Mouse (Mus musculus) liver, adult (tissue): ENCODE measurements around the gene Shroom2.

Experiments used
- GATA4 ChIP-seq: IDR thresholded peaks from 2 replicates; pipeline ENCODE4 v1.6.1; 2014; ENCODE audit warnings: mild to moderate bottlenecking, low read length; ENCODE audit not compliant: insufficient replicate concordance

Gene Shroom2

DNA sequence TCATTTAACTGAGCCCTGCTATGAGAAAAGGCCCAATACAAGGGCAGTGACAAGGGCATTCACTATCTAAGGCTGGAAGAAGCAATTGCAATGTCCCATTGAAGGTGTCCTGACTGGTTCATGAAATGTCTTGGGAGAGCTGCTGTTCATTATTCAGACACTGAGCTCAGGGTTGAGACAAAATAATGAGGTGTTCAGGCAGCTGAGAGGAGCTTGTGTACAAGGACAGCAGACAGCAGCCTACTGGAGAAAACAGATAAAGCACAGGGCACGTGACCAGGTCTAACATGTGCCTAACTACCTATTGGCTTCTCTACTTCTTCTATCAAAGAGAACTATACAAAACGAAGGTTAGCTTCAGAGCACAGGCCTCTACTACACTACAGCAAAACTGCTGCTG, 31.1 kb downstream of the Shroom2 start:
- TF ChIP-seq GATA4 = no peak

DNA sequence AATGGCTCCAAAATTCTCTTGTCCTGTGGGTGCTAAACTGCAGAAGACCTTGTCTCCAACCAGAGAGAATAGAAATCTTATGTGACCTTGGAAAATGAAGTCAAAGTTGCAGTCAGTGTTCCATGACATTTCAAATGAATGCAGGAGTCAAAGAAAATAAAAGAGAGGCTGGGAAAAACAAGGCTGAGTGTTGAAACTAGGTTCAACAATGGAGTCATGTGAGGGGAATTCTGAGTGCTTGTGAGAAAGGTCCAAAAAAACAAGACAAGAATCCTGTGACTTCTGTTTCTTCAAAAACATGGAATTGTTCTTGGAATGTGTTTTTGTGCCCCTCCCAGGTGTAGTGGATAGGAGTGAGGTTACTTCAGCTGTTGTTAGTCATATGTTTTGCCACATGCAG, 34.0 kb downstream of the Shroom2 start:
- no peak for TF ChIP-seq GATA4

DNA sequence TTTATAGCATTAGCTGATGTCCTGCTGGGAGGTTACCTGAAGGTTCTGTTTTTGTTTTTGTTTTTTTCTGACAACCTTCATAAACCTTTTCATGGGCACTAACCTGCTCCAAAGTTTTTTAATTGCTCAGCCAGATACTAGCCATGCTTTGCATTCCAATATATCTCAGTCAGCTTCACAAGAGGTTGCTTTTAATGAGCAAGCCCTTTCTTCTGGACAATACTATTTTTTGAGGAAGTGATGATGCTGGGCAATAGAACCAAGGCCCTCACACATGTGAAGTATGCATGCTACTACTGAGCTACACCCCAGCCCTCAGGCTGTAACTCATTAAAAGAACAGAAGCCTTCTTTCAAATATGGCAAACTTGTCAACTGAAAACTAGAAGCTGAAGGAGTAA, 52.6 kb downstream of the Shroom2 start:
- TF ChIP-seq GATA4 = no peak

DNA sequence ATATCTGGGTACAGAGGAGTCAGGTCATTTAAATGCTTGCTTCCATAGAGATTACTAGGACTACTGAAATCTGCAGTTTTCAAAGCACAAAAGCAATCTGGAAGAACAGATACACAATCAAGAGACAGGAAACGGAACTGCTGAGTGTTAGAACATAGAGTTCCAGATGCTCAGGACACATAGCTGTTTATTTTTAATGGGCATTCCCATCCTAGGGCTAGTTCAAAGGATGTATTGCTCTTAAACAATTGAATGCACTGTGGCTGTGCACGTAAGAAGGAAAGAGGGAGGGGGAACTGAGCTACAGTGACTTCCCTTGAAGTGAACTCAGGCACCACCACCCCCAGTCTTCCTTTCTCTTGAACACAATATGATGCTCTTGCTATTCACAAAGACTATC, 58.5 kb downstream of the Shroom2 start:
- peak; percentile 45; the same call in 1 of the 2 replicates for TF ChIP-seq GATA4

DNA sequence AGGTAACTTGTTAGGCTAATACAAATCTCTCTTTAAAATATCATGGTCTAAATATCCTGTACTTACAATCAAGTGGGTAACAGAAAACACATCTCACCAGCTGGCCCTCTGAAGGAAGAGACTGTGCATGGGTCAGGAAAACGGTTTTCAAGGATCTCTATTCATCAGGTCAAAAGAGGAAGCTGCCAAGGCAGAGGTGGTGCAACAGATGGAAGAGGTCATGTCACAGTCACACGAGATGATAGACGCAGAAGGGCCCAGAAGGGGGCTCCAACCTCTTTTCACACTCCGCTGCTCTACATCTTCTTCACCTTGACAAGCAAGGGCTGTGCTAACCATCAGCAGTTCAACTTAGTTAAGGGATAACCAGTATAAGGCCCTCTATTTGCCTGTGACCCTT, 60.9 kb downstream of the Shroom2 start:
- TF ChIP-seq GATA4 = no peak

DNA sequence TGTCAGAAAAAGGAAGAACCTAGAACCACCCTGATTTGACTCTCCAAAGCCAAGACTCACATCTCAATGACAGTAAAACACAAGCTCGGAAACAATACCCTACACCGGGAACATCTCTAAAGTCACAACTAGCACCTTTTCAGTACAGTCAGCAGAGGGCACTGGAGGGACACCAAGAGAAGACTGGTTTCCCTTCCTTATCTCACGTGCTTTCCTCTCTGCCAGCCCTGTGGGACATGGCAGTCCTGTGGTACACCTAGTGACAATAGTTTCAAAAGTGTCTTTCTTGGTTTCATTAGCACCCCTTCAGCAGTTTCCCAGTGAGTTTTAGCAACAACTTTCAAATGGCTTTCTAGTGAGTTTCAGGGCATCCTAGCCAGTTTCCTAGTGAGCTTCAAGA, 63.9 kb downstream of the Shroom2 start:
- peak; percentile 75 for TF ChIP-seq GATA4

DNA sequence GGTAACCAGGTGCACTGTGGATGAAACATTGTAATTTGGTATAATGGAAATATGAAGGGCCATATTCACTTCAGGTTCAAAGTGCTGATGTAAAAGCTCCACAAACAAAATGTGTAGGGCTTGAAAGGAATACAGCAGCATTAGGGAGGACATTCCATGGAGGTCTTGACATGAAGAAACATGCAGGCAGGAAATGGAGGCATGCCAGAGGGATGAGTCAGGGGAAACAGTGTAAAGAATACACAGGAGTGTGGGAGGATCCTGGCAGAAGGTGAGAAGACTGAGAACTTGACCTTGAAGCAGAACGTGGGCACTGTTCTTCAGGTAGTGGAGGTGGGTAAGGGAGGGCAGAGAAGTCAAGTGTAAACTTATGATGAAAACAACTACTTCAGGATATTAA, 65.6 kb downstream of the Shroom2 start:
- TF ChIP-seq GATA4 = no peak

DNA sequence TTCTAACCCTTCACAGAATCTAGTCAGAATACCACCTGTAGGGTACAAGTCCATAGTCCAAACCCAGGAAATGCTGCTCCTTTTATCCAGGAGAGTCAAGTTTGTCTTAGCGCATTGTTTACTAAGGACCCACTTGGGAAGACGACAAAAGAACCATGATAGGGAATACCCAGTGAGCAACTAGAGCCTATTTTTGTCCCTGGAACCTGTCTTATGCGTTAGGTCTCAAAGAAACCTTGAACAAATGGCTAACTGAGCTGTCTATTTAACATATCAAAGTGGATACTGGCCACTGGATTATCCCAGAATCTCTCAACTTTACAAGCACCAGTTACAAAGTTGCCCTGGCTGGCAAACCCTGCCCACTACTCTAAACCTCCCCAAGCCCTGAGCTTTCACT, 67.6 kb downstream of the Shroom2 start:
- no peak for TF ChIP-seq GATA4

DNA sequence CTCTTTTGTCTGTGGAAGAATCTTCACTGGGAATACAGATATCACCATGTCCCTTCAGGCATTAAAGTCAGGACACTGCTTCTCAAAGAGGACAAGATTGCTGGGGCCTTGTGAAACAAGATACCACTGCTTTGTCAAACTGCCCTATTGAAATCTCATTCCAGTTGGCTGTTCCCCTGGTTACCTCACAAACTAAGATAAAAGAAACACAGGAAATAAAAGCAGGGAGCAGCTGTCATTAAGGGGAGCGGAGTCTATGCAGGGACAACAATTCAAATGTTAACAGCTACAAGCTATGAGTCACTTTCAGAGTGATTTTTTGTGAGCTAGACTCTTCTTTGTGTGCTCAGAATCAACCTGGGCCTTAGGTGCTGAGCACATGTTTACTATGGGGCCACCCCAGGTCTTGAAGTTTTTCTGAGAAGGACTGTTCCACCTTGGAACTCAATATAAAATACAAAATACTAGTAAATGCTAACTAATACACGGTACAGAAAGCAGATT, 78.4 kb downstream of the Shroom2 start:
- no peak for TF ChIP-seq GATA4

DNA sequence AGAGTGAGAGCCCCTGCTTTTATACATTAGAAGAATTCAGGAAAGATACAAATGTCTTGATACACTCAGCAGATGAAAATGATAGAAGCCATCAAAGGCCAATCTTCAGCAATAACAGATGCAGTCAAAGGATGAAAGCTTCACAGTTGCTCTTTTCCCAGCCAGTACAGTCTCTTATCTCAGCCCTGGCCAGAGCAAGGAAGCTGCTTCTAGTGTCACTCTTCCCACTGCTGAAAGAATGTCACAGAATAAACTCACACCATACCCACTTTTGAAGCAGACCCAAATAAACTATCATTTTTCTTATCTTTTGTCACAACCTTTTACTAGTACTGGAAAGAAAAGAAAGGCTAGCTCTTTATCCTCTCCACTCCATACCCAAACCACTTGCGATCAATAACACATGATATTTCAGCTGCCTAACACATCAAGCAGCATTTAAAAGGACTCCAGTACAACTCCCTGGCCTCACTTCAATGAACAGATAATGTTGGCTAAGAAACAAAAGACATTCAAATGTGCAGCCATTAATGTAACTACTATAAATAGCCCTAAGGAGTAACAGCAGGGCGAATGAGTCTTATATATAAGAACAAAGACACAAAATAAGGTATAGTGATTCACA, 90.0 kb downstream of the Shroom2 start:
- TF ChIP-seq GATA4 = no peak

DNA sequence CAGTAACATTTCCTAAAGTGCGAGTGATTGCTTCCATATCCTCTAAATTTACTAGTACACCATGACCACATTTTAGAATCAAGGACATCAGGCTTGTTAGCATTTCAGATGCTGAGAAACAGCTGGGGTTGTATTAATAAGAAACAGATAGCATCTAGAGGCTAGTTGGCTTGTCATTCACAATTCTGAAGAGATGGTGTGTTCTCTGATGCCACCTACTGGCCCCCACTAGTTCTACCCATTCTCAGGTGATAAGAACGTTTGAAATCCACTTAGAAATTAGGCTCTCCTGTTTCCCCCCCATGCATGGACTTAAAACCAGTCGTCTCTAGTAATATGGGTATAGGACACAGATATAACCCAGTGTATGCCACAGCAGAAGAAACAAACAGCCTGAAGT, 92.9 kb downstream of the Shroom2 start:
- TF ChIP-seq GATA4 = no peak

DNA sequence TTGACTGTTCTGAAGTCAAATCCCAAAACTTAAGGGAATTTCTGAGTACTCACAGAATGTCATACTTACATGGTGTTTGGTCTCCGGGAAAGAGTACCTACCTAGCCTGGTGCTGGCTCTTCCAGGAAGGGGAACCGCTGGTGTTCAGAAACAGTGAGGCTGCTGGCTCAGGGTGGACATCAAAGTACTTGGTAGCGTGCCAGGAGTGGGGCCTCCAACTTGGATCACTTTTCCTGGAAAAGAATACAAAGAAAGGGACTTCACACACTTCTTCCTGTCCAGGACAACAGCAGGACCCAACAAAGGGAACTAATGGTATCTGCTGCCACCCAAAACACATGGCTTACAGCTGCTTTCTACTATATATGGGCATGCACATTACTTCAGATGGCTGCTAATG, 95.8 kb downstream of the Shroom2 start:
- no peak for TF ChIP-seq GATA4

DNA sequence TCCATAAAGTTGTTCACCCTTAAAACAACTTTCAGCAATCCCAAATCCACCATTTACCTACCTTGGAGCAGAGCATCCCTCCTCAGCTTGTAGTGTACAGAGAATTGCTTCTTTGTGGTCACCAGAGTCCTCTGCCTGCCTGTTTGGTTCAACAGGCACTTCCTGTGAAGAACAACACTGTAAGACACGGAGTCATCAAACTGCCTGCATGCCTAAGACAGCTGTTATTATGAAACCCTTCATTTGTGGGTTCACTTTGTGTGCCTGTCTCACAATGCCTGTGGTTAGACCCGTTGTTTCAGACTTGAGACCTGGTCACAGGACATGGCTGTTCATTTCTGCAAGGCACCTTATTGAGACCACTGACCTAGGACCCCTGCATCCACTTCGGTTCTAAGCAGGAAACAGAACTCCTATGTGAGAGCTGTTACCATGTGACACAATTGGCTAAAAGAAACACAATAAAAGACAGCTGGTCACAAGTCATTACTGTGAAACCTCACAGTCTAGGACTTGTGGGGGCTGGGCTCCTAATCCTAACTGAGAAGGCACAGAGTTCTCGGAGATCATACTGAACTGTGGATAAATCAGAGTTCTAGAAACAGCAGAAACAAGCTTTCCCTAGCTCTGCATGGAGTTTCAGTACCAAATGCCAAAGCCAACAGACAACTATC, 111.8 kb downstream of the Shroom2 start:
- TF ChIP-seq GATA4 = no peak

DNA sequence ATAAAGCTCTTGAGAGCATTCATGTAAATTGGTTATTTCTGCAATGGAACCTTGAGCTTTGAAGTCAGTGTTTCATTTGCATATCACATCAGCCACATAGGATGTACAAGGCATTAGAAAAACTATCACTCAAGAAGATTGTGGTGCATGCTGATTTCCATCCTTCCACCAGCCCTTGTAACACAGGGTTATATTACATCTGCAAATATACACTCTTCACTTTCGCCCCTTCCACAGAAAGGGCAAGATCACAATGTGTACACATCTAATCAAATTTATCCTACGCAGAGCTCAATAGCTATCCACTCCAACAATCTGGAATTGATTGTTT, 112.7 kb downstream of the Shroom2 start:
- no peak for TF ChIP-seq GATA4

DNA sequence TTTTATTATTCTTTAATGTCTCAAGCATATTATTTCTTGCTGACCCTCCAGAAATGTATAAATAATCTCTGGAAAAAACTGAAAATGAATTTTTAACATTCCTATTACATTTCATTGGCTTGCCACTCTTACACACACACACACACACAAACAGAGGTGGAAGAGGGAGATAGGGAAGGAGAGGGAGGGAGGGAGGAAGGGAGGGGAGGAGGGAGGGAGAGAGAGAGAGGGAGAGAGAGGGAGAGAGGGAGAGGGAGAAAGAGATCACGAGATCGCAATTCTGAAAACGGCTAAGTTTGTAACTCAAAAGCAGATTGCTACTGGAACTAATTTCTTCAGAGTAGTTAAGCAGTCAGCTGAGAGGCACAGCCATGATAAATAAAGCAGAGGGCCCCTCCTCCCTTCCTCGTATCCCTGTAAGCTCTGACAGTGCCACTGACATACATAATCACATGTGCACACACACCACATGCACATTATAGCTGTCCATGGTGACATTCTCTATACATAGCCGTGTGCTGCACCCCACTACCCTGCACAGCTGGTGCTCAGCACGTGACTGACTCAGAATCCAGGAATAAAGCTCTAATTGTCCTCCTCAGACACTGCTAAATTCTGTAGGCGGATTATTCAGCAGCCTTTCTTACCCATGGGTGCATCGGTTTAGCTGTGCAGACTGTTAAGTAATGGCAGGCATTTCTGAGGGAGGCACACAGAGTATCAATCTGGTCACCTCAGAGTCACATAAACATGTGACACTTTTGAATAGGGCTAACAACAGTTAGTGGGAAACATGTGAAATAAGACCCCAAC, 113.3 kb downstream of the Shroom2 start:
- TF ChIP-seq GATA4 = no peak

DNA sequence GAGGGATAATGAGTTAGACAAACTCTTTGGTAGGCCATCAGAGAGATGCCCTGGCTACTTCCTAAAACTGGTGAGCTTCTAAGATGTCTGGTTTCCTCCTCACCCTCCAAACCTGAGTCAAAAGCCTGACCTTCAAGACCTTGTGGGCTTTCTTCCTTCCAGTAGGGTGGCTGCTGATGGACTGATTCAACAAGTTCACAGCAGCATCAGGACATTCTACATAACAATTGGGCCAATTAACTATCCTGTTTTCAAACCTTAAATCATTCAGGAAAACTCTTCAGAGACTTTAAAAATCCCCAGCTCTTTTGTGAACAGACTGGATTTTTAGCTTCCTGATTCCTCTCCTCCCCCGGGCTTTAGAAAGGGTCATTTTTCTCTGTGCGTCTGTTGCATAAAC, 116.6 kb downstream of the Shroom2 start:
- no peak for TF ChIP-seq GATA4
